Mouse (Mus musculus): ENCODE results near the gene Stn1.

Gene Stn1

GRCm38 (mm10) chr19:47465467-47465866 is 71.8 kb downstream of the Stn1 start:
- DNase-seq, result no peak

DNA sequence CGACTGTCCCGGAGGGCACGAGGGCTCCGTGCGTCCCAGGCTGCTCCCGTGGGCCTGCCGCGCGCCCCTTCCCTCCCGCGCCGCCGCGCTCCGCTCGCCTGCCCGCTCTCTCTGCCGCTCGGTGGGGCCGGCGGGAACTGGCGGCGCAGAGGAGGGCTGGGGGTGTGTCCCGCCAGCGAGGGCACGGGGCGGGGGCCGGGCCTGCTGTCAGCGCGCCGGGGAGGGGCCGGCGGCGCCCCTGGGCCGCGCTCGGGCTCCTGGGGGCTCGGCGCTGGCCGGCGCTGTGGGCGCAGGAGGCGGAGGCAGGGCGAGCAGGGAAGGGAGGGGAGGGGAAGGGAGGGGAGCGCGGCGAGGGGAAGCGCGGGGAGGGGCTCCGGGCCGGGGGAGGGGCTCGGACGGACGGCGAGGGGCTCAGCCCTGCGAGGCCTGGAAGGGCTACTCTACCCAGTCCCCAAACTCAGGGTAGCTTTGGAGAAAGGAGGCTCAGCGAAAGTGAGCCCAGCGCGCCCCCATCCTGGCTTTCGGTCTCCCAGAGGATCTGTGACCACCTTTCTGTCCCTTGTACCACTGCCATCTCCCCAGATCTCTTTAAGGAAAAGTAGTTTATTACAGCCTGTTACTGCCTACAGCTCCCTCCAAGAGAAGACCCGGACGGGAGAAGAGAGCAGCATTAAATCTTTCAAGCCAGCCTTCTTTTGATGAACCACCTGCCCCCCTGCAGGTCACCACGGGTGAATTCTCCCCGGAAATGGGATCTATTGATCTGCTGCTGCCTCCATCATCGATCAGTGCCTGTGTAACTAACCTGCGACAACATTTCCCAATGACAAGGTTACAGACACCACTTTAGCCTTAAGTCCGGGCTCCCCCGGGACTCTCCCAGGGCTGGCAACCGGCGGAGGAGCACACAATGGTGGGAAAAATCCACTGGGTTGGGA is 72.7 kb downstream of the Stn1 start, which contains the start of gene Sh3pxd2a:
Gene Sh3pxd2a, minus strand, starts transcription at position 98 of the 938 bp plus-strand sequence.
- DNase-seq, result no peak

- DNase-seq, result peak; percentile 20
These were observed 73.5 kb downstream of the Stn1 start for GRCm38 (mm10) chr19:47463636-47464303.

- DNase-seq, result no peak
These were observed 74.1 kb downstream of the Stn1 start for GRCm38 (mm10) chr19:47463206-47463605.

- no peak for DNase-seq
These were observed 74.6 kb downstream of the Stn1 start for GRCm38 (mm10) chr19:47462725-47463124.

DNA sequence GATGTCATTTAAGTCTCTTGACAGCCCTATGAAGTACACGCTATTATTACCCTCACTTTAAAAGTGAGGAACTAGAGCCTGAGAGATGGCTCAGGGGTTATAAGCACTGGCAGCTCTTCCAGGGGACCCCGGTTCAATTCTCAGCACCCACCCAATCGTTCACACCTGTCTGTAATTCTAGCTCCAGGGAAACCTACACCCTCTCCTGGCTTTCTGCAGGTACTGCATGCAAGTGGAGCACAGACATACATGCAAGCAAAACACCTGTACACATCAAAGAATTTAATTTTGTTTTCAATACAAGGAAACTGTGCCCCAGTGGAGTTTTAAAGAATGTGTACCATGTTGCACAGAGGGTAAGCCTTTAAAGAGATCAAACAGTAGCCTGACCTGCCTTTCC is 75.5 kb downstream of the Stn1 start:
- DNase-seq, result no peak

DNA sequence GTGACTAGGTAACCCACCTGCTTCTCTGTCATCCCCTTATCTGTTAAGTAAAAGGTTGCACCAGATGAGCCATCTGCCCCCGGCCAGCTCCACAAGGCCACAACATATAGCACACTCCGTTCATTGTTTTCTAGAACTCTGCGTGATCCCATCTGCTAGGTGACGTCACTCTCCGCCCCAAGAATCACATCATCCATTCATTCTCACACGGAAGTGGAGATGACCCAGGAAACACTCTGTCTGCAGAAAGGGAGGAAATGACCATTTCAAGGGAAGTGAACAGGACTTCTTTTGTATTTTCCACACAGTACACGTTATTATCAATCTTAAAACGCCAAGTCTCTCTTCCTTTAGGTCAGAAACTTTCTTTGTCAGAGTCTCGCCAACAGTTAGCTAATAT is 75.9 kb downstream of the Stn1 start:
- DNase-seq, result no peak

- DNase-seq, result no peak
These were observed 77.0 kb downstream of the Stn1 start for GRCm38 (mm10) chr19:47460120-47460960.

DNA sequence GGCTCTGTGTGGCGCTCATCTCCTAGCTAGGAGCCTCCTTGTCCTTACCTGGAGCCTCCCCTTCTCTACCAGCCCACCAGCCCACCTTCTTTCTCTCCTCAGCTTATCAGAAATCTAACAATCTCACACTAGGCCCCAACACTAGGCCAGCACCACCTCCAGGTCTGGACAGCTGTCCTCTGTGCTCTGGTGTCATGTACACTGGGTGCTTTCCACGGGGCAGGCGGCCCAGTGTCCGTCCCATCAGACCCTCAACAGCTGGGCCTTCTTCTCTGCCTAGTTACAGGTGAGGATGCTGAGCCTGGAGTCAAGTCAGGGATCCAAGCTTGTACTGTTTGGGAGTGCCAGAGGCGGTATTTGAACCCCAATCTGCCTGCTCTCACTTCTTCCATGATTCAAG is 78.1 kb downstream of the Stn1 start:
- DNase-seq, result no peak

DNA sequence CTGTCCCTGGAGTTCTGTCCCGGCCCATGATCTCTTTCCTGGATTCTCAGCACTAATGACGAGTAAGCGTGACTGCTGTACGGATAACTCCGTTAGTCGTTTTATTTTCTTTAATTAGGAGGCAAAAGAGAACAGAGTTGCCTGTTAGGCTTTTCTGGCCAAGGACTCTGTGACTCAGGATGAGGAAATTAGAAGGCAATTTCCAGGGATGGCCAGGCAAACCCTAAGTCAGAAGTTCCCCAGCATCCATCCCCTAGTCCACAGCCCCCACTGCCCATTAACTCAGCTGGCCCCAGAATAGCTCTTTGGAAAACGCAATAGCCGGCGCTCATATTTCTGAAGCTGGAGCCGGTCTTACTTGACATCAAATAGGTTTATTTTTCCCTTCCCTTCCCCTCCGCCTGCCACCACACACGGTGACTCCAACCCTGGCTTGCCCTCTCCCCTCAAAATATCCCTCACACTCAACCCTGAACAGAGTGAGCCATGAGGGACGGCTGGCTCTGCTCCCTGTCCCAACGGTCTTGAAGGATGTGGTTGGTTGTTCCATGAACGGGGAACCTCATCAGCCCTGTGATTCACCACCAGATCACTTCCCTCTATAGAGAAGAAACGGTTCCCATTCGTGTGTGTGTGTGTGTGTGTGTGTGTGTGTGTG is 78.7 kb downstream of the Stn1 start:
- DNase-seq, result no peak

DNA sequence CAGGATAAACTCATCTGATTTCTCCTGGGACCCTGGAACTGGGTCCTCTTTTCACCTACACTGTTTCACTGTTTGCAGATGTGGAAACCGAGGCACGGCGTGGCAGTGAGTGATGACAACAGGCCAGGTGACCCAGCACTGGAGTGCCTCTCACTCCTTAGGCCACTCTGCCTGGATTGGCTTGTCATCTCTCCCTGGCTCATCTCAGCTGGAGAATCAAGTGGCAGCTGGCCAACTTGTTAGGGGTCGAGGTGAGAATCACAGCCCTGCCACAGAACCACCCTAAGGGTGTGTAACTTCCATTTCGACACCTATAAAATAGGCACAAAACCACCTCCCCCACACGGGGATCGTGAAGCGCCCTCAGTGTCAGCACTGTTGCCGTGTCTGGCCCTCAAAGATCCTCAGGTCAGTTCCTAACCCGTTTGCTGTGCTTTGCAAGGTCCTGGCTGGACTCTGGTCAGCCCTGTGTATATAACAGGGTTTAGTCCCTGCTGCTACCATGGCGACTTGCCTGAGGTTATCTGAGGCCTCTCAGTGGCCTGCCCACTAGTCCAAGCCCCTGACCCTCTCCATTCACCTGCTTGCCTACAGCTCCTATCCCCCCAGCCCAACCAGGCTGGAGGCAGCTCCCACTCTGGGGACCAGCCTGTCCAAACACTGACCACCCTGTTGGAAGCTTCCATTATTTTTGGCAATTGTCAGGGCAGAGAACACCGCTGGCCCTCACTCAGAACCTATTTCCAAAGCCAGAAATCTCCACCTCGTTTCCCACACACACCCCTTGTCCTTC is 79.4 kb downstream of the Stn1 start:
- DNase-seq, result no peak

GRCm38 (mm10) chr19:47456021-47456420 is 81.3 kb downstream of the Stn1 start:
- no peak for DNase-seq

DNA sequence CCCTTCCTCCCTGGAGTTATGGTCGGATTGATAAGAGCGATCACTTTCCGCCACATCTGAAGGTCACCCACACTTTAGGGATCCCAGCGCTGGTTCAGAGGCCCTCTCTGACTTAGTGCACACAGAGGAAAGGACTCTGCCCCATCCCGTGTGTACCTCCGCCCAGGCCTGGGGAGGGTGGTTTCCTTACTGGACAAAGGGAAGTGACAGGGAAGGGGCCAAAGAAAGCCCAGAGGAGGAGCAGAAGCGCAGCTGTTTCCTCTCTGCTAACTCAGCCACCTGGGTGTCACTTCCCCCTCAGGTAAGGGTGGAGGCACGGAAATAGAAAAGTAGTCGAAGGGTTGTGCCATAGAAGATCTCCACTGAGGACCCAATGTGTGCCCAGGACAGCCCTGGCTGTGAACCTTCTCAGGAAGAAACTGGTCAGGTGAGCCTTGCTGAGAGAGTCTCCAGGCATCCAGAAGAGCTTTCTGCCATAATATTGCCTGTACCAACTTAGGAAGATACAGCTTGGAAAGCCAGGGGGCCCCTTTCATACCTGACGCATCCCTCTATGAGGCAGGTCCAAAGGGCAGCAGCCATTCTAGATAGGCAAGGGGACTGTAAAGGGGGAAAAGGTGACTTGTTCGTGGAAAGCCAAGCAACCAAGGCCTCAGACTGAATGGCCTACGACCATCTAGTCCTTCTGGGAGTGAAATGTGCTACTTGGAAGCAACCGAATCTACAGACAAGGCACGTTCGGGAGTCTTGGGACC is 82.1 kb downstream of the Stn1 start:
- no peak for DNase-seq

GRCm38 (mm10) chr19:47454167-47455000 is 82.9 kb downstream of the Stn1 start:
- DNase-seq, result no peak

DNA sequence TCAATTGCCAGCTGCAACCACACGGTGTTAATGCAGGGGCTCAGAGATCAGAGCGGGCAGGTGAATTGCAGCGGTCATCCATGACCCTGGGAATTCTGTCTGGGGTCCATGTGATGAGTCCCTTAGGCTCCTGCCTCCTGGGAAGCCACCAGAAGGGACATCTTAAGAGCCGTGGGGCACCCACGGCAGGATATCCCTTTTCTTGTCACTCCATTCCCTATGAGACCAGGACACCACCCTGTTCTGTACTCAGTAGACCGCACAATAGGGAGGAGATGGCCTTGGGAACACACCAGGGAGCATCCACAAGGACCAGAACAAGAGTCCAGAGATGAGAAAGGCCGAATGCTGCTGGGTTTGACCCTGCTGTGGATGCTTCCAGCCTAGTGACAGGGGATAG is 84.0 kb downstream of the Stn1 start:
- no peak for DNase-seq

DNA sequence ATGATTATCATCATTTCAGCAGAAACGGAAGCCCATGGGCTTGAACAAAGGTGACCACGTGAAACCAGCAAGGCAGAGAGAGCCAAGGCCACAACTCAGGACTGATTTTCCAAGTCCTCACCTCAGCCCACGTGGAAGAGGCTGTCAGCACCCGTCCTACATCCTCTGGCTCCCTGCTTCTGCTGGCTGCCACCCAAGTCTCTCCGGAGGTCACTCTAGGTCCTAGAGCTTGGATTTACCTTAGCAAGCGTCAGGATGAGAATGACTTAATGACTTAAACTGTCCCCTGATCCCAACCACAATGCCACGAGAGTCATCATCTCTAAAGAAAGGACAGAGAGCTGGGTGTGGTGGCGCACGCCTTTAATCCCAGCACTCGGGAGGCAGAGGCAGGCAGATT is 84.6 kb downstream of the Stn1 start:
- DNase-seq, result no peak

DNA sequence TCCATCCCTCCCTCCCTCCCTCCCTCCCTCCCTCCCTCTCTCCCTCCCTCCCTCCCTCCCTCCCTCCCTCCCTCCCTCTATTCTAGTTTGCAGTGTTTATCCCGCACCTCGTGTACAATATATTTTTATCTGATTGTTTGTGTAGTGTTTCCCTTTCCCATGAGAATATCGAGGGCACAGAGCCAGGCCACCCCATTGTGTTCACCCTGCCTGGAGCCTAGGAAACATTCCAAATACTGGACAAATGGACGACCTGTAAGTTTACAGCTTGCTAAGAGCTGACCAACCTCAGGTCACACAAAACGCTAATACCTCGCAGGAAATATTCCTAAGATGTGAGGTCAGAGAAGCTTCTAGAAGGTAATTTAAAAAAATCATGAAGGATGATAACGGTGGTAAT is 85.1 kb downstream of the Stn1 start:
- no peak for DNase-seq

DNA sequence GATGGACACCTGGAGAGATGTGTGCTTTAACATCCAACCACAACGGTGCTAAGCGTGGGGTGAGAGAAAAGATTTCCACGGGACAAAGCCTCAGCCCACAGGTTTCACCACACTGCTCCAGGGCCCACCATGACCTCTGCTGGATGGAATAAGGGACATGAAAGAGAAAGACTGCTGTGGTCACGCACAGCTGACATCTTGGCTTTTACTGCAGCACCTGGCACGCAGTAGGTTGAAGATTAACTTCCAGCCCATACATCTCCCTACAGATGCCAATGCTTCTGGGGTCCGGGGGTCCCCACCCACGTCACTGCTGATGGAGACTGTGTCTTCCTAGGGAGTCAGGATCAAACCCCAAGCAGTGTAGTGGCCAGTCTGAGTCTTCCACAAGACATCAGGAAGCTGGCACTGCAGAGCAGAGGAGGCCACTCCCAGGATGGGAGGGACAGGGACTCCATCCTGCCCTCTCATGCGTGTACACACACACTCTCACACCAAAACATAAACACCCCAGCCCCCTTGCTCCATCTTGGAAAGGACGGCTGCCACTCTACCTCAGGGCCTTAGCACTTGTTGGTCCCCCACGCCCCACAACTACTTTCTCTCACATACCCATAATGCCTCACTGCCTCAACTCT is 85.7 kb downstream of the Stn1 start:
- DNase-seq, result no peak
